Mouse (Mus musculus): ENCODE measurements at regions not wholly inside any gene's neighbourhood (a gene's known extent, or its start where the extent isn't known, plus 50 kb on each side); places are given as distances from the start of the nearest gene placed in this dataset.

GRCm38 (mm10) chr15:62171167-62171566, 1248.4 kb upstream of the A1bg start:
- TF ChIP-seq CTCF (IDR thresholded peaks at IDR 0.05; ENCODE audit: extremely low read depth, insufficient read depth, insufficient read length, insufficient replicate concordance), result no peak
- no peak for TF ChIP-seq POLR2A (IDR thresholded peaks at IDR 0.05; ENCODE audit: low read depth, low read length)

Data from spleen, adult 2 months (tissue).